Mouse (Mus musculus) lung, postnatal 36 days (tissue): ENCODE data around the gene Paqr5.

Source experiments
- DNase-seq: peaks from one replicate; pipeline ENCODE4 v3.0.0; 2022; ENCODE audit warnings: mixed read lengths

Paqr5 gene

GRCm38 (mm10) chr9:61947402-61948346 is 79.0 kb downstream of the Paqr5 start:
- DNase-seq, result peak; percentile 84

- peak; percentile 97 for DNase-seq
These were observed 79.8 kb downstream of the Paqr5 start, which contains the start of gene Kif23 for GRCm38 (mm10) chr9:61946623-61947401. TSS of gene Kif23 (minus strand) at chr9:61946774.

- peak; percentile 25 for DNase-seq
These were observed 80.6 kb downstream of the Paqr5 start for GRCm38 (mm10) chr9:61945973-61946611.

GRCm38 (mm10) chr9:61941054-61941453 is 85.6 kb downstream of the Paqr5 start:
- no peak for DNase-seq

- DNase-seq, result no peak
These were observed 93.3 kb downstream of the Paqr5 start for GRCm38 (mm10) chr9:61933333-61933732.

- no peak for DNase-seq
These were observed 94.6 kb downstream of the Paqr5 start for GRCm38 (mm10) chr9:61932009-61932408.

GRCm38 (mm10) chr9:61925086-61925660 is 101.5 kb downstream of the Paqr5 start:
- no peak for DNase-seq

- DNase-seq, result no peak
These were observed 106.3 kb downstream of the Paqr5 start for GRCm38 (mm10) chr9:61920331-61920730.

GRCm38 (mm10) chr9:61919464-61919863 is 107.2 kb downstream of the Paqr5 start:
- no peak for DNase-seq

GRCm38 (mm10) chr9:61917436-61917835 is 109.2 kb downstream of the Paqr5 start:
- no peak for DNase-seq

- DNase-seq, result no peak
These were observed 109.7 kb downstream of the Paqr5 start for GRCm38 (mm10) chr9:61916986-61917385.

- DNase-seq, result no peak
These were observed 111.2 kb downstream of the Paqr5 start for GRCm38 (mm10) chr9:61915393-61916005.

GRCm38 (mm10) chr9:61914917-61915300 is 111.7 kb downstream of the Paqr5 start:
- DNase-seq, result peak; percentile 15

- DNase-seq, result peak; percentile 99
These were observed 112.3 kb downstream of the Paqr5 start, which contains the start of gene Rplp1 for GRCm38 (mm10) chr9:61914203-61914916. TSS of gene Rplp1 (minus strand) at chr9:61914542.

- DNase-seq, result no peak
These were observed 115.1 kb downstream of the Paqr5 start for GRCm38 (mm10) chr9:61911300-61912128.

- peak; percentile 47 for DNase-seq
These were observed 116.0 kb downstream of the Paqr5 start for GRCm38 (mm10) chr9:61910526-61911256.

- no peak for DNase-seq
These were observed 117.0 kb downstream of the Paqr5 start for GRCm38 (mm10) chr9:61909633-61910032.

- DNase-seq, result no peak
These were observed 117.7 kb downstream of the Paqr5 start for GRCm38 (mm10) chr9:61908832-61909407.

GRCm38 (mm10) chr9:61908341-61908740 is 118.3 kb downstream of the Paqr5 start:
- no peak for DNase-seq
